Mouse (Mus musculus) thymus, postnatal 4 days (tissue): Measurements from ENCODE around the gene Slirp.

Experiments
- DNase-seq: peaks from one replicate; pipeline ENCODE4 v3.0.0; 2021

The Slirp gene

DNA sequence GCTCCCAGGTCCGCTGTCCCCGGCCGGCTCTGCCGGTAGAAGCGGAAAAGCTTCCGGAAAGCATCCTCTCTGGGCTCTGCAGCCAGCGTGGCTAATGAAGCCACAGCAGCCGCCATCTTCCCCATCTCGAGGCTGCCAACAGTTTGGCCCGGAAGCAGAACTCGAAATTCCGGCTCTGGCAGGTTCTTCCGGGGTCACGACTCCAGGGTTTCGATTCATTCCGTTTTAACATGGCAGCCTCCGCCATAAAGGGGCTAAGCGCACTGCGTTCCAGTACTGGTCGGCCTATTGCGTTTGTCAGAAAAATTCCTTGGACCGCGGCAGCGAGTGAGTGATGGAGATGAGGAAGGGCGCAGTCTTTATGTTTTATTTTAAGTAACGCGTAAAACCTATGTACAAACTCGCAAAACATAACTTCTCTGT is at the start of gene Slirp, which contains the start of gene Alkbh1:
Gene Slirp, plus strand, starts transcription at position 197 of the 423 bp plus-strand sequence.
Gene Alkbh1, minus strand, starts transcription at position 318 of the 423 bp plus-strand sequence.
- DNase-seq = peak; percentile 87

DNA sequence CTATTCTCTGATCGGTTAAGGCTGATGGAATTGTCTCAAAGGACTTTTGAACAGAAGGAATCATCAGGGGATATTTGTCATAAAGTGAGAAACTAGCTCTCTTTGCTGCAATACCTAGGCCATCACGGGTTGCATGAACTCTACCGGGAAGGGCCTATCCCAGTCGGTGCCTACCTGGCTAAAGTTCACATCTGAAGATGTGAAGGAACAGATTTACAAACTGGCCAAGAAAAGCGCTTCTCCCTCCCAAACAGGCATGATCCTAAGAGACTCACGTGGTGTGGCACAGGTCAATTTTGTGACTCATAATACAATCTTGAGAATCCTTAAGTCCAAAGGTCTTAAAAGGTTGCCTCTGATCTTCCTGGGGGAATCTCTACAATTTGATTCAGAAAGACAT is 49.4 kb upstream of the Slirp start:
- no peak for DNase-seq

DNA sequence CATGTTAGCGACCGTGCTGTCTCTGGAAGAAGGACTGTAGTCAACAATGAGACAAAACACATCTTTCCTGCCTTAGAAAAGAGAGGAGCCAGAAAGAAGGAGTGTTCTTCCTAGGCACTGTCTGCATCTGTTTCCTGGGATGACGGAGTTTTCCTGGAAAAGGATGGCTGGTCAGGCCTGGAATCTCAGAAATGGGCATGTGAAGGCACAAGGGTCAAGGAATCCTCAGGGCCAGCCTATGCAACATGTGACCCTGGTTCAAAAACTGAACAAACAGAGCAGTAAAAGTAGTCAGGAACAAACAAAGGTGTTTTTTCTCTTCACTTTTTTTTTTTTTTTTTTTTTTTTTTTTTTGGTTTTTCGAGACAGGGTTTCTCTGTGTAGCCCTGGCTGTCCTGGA is 46.6 kb upstream of the Slirp start:
- no peak for DNase-seq

DNA sequence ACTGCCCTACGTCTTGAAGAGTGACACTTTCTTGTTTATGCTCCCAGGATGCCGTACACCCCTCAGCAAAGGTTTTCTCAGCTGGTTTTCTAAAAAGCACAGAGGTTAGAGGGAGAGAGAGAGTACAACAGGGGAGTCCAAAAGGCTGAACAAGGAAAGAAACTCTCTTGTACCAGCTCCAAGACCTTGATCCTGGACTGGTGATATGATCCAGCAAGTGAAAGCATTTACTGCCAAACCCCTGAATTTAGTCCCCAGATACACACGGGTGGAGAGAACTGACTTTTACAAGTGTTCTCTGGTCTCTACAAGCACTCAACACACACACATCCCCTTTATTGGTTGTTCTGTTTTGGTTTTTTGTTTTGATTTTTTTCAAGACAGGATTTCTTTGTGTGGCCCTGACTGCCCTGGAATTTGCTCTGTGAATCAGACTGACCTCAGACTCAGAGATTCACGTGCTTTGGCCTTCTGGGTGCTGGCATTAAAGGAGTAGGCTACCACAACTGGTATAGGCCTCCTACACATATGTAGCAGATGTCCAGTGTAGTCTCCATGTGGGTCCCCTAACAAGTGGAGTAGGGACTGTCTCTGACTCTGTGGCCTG is 45.8 kb upstream of the Slirp start:
- no peak for DNase-seq

DNA sequence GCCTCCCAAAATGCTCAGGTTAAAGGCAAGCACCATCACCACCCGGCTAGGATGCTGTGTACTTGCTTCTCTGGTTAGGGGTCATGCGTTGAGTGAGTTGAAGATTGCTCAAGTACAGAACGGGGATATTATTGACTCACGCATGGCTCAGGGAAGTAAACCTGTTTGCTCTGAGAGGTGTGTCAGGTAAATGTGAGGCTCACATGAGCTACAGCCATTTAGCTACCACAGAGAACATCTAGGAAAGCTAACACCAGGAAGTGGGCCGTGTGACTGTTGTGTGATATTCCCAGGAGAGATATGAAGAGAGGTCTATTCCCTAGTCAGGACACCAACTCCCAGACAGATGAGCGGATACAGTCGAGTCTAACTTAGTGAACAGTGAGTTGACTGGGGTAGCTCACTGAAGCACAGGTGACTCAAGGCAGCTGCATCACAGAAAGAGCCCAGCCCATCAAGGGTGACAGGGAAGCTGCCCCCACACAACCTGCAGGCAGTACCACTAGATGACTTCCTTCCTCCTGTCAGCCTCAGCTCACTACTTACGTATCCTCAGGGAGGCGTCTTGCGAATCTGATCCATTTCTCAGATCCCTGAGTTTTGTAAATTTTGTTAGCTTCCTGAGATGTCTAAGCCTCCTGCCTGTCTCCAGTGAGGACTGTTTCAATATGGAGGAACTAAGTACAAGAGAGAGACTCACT is 44.4 kb upstream of the Slirp start:
- no peak for DNase-seq

DNA sequence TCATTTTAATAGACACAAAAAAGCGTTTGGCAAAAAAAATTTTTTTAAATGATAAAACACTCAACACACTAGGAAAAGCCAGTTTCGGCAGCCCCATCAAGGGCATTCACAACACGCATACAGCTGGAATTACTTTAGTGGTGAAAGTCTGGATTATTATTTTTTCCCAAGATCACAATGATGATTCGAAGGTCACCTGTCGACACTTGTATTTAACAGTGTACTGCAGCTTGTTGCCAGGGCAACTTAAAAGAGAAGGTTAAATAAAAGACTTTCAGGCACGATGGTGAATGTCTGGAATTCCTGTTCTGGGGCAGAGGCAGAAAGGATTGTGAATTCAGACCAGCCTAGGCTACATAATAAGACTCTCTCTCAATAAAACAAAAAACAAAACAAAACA is 41.8 kb upstream of the Slirp start:
- DNase-seq = no peak

DNA sequence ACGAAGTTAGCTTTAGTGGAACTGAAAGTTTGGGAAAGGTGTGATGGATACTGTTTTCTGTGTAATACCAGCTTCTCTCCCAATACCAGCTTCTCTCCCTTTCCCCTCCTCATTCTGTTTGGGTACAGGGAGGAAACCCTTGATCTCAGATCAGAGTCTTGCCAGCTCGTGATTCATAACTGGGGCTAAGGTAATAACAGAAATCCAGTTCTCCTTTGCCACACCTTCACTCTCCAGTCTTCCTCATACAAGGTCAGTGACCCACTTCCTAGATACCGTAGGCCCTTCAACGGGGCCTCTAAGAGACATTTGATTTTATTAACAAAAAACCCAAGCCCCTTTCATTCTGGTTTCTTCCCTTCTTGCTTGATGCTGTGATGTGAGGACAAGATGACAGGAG is 38.5 kb upstream of the Slirp start:
- DNase-seq = no peak

DNA sequence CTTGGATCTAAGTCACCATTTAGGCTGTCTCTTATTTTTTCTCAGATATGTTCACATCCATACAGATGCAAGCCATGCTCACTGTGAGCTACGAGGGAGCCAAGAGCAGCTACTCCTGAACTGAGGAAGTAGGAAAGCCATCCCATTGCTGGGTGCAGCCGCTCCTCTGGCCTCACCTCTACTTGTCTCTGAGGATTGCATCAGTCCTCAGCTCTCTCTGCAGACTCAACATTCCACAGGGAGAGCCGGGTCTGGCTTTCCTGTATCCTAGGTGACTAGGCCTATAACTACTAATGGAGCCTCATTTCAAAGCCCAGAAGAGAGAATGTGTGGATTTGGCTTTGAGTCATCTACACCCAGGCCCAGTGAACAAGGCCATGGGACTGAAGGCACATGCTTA is 38.0 kb upstream of the Slirp start:
- no peak for DNase-seq

DNA sequence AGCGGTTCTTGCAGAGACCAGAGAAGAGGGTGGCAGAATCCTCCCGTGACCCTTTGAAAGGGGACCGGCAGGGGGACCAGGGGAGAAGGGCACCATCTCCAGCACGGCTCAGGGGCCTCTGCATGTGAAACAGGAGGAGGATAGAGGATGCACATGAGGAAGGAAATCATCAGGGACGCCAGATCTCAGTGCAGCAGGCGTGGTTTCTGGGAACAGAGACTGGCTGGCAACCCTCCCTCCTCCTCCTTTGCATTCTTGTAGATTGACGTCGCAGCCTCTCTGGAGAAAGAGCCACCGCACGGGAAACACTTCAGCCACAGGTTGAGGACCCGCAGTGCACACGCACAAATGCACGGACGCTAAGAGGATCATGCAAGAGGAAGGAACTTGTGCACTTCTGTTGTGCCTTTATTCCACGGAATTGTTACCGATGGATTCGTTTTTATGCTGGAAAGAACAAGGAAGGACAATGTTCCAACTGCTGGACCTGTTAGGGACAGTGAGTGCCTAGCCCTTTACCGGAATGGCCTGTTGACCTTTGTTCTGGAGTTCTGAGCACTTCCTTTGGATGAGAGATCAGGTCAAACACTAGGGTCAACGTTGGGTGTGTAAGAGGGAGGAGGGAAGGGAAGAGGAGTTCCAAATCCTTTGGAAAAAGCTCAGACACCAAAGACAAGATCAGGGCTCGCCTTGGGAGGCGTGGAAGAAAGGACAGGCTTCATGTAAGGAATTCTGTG is 35.7 kb upstream of the Slirp start:
- no peak for DNase-seq

DNA sequence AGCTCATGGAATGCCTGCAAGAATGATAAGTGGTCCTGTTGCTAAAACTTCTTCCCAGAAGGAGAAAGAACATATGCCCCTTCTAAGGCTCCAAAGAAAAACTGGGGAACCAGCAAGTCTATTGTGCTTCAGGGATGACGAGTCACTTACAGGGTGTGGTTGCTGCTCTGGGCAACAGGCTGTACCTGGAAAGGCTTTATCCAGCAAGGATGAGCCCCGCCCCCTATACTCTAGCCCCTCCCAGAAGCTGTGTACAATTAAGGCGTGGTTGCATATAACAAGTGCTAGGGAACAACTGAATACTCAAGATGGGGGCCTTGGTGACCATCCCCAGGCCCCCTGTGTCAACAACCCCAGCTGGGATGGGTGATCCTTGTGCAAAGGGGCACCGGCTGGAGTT is 34.6 kb upstream of the Slirp start:
- DNase-seq = no peak

DNA sequence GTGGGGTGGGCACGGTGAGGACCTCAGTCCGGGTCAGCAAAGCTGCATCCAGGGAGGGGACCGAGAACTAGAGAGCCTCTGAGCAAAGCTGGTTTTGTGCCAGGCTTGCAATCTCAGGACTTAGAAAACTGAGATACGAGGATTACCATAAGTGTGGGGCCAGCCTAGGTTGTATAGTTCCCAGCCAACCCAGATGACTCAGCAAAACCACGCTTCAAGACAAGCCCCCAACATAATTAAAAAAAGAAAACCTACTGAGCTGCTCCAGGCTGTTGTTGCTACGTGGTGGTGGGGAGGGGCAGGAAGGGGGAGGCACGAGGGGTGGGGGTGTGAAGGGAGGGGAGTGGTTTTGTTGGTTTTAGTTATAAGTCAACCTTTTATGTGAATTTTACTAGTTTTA is 32.7 kb upstream of the Slirp start:
- no peak for DNase-seq

DNA sequence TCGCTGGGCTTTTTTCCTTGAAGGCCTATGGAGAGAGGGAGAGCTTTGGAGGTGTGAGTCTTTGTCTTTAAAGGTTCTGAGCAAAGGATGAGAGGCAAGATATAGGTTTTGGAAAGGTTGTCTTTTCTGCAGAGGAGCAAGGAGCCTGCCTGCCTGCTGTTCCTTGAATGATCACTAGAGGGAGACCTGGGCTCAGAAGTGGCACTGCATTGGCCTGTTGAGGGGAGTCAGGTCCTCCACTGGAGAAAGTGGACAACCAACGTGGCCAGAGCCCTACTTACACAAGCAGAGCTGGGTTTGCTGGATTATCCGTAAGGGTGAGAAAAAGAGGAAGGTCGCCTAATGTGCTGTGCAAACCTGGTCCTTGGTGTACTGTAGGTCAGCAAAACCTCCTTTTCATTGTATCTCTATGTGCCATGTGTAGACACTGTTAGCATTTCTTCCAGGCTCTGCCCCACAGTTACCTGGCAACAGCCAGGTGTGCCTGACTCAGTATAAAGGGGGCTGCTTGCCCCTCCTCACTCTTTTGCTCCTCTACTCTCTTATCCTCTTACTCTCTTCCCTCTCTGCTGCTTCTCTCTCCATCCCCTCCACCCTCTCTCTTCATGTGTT is 30.4 kb upstream of the Slirp start:
- DNase-seq = peak; percentile 80

DNA sequence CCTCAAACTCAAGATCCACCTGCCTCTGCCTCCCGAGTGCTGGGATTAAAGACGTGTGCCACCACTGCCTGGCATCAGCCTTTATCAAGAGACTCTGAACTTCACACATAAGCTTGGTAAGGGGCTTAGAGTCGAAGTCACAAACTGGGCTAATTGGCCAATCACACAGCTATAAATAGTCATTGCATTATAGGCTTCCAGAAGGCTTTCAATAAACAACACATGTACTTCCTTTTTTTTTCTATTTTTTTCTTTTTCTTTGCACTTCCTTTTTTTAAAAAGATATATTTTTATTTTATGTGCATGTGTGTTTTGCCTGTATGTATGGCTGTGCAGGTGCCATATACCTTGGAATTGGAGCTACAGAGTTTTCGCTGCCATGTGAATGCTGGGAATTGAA is 28.3 kb upstream of the Slirp start:
- no peak for DNase-seq

DNA sequence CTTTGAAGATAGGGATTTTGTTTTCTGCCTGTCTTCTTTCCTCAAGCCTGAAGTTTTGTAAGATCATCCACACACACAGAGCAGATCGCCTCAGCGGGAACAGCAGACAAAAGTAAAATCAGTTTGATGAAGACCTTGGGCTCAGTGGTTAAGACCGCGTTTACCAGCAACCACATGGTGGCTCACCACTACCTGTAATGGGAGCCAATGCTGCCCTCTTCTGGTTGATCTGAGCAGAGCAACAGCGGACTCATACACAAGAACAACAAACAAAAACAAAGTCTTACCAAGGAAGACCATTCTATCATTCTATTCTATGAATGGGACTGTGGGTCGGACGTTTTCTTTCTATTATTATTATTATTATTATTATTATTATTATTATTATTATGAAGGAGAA is 27.0 kb upstream of the Slirp start:
- DNase-seq = peak; percentile 75

DNA sequence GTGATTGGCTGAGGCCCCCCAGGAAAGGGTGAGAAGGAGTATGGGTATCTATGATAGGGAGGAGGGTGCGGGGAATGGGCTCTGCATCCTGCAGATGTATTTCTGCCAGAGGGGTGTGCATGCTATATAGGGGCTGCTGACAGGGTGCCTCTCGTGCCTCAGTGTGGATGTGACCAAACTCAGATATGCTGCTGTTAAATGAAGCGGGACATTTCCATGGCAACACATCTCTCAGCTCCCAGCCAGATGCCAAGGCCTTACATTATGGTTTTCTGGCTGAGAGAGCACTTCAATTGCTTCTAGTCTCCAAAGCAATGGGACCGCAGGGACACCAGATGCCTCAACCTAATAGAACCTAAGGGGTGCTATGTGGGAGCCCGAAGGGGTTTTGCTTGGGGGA is 24.8 kb upstream of the Slirp start:
- no peak for DNase-seq

DNA sequence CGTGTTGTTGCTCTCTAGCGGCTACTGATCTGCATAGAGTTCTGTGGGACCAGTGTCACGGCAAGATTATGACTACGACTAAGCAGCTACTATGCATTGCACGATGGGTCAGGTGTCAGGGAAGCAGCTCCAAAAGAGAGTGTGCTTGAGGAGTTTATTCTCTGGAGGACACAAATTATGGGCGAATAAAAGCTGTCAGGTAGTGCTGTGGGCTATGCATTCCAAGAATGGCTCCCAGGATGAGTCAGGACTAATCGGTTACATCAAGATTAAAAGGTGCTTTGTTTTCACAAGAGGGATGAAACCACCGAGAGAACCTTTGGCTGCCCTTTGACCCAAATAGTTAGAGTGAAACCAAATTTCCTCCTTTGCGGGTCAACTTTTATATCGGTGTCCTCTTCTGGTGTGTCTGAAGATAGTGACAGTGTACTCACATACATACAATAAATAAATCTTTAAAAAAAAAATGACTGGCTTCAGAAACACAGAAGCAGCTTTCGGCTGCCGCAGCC is 23.7 kb upstream of the Slirp start:
- DNase-seq = no peak

DNA sequence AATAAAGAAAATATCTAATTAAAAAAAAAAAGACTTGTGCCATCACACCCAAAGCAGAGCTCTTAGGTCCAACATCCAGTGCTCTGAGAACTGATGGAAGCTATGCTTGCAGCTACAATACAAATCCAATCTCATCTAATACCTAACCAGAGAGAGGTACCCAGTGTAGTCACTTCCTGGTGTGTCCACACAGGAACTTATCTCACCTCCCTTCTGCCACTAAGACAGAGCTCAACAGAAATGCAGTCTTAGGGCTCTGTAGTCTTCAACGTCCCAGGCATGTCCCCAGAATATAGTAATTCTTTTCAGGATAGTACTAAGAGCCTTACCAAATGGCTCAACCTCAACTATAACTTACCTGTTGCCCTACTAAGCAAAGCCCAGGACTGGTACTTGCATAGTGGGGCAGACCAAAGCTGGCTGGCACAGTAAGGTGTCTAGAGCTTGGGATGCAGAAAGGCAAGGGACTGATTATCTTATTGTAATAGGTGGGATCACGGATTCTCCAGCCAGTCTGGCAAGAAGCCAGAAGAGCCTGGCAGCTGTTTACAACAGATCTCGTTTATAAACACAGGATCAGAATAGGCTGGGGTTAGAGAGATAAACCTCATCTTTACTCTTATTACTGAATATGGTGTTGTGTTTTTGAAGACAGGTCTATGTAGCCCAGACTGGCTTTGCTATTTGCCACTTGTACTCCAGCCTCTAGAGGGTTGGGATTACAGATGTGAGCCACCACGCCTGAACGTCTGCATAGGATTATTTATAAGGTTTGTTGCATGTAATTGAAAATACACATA is 21.8 kb upstream of the Slirp start:
- DNase-seq = no peak

DNA sequence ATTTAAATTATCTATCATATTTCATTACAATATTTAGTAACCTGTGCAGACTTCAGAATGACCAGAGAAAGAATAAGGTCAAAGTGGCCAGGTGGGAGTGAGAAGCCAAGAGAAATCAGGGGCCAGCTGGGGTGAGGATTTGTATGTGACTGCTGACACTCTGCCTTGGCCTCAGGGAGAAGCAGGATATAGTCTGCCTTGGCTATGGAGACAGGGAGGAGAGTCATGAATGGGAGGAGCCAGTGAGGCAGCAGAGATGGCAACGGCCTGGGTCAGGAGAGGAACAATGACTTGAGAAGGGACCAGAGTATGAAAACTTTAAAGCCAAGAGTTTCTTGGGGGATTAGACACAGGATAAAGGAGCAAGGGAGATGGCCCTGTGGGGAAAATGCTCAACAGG is 20.0 kb upstream of the Slirp start:
- DNase-seq = no peak

DNA sequence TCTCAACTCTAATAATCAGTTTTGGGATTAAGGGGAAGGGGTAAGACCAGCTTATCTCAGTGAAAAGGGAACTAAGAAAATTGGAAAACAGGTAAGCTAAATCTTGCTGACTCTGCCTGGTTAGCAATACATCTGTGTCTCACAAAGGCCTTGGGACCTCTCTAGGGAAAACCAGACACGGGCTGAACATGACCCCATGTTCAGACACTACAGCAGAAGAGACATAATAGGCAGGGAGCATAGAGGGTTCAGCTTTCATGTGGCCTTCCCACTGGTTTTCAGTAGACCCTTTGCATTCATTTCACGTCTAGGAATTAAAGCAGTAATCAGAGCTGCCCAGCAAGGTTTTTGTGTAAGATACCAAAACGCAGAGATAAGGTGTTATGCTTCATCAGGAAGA is 19.2 kb upstream of the Slirp start:
- DNase-seq = no peak

DNA sequence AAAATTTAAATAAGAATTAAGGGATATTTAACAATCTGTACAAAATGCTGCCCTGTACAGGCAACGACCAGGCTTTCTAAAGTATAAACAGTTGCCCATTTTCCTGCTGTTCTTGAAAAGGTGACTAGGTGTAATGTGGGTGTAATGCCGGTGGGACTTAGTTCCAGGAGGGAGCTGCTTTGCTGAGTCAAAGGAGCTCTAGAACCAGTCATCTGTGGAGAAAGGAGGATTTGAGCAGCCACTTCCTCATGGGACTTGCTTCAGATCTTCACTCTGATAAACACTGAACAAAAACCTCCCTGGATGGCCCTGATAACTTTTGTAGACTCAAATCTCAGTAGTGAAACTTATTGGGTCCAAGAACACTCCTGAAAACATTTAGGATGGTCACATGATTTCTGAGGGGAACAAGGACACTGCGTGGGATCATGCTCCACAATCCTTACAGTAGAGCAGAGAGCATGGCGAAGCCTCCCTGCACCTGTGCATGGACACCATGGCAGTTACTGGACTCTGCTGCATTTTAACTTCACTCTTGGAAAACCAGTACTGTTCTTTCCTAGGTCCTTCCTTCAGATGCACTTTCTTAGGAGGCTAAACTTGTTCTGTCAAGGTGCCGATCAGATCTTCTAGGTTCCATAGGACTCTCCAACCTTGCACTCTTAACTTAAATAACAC is 17.2 kb upstream of the Slirp start:
- no peak for DNase-seq

DNA sequence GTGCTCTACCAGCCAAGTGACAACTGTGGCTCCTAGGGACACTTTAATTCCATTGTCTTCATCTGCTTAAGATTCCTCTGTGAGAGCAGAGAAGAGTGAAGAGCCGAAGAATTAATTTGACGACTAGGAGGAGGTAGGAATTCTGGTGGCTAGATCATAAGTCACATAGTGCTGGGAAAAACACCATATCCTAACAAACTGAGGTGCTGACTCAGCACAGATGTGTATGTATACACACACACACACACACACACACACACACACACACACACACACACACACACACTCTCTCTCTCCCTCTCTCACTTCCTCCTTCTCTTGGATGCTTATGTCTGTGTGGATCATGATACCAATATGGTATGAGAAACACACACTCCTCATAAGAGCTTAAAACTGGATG is 15.4 kb upstream of the Slirp start:
- no peak for DNase-seq

DNA sequence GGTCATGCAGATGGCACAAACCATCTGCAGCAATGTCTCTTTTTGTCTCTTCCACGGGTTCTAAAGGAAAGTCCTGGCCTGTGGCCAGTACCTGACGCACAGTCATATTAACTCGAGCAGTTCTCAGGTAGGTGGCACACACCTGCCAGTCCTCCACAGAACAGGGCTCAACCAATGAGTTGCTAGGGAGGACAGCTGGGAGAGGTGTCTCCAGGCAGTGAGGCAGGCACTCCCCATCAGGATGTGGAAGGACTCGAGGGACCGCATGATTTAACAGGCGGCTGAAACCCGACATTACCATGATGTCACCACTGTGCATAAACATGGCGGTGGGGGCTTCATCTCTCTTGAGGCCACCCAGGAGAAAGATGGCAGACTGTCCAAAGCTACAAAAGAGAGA is 14.8 kb upstream of the Slirp start:
- no peak for DNase-seq
